Mouse (Mus musculus): Measurements from ENCODE around the gene Rimbp3.
"Not testable (repeated sequence)": the region's sequence is repeated elsewhere in the genome, so short reads cannot be mapped to it uniquely, and the experiment has no call there.

Rimbp3 gene

DNA sequence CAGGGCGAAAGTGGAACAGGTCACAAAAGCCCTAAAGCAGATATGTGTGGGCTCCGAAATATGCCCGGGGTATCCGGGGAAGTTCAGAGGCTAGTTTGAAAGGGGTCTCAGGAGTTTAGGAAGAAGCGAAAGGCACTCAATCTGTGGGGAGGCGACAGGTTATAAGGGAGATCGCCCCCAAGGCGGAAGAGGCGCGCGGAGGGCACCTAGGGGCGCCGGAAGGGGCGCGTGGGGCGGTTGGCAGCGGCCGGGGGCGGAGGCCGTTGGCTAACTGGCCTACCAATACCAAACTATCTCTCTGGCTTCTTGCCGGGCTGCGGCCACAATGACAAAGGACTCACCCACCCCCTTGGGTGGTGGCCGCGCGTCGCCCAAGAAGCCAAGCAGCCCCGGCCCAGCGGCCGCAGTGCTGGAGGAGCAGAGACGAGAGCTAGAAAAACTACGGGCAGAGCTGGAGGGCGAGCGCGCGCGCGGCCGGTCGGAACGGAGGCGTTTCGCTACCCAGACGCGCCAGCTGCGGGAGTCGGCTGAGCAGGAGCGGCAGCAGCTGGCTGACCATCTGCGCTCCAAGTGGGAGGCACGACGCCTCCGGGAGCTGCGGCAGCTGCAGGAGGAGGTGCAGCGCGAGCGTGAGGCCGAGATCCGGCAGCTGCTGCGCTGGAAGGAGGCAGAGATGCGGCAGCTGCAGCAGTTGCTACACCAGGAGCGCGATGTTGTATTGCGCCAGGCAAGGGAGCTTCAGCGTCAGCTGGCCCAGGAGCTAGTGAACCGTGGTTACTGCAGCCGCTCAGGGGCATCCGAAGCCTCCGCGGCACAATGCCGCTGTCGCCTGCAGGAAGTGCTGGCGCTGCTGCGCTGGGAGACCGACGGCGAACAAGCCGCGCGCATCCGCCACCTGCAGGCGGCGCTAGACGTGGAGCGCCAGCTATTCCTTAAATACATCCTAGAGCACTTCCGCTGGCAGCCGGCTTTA, at the start of gene Rimbp3:
Gene Rimbp3, plus strand, starts transcription at position 215 of the 973 bp plus-strand sequence.
- peak; percentile 97 for DNase-seq

DNA sequence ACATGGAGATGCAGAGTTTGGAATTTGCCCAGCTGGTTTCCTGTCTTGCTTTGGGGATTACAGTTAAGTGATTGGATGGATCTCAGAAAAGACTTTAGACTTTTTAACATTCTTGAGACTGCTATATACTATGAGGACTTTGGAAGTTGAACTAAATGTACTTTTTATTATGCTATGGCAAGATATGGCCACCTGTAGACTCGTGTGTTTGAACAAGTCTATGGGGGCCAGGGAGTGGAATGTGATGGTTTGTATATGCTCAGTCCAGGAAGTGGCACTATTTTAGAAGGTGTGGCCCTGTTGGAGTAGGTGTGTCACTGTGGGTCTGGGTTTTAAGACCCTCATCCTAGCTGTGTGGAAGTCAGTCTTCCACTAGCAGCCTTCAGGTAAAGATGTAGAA, 42.9 kb upstream of the Rimbp3 start:
- DNase-seq: not testable (repeated sequence)

DNA sequence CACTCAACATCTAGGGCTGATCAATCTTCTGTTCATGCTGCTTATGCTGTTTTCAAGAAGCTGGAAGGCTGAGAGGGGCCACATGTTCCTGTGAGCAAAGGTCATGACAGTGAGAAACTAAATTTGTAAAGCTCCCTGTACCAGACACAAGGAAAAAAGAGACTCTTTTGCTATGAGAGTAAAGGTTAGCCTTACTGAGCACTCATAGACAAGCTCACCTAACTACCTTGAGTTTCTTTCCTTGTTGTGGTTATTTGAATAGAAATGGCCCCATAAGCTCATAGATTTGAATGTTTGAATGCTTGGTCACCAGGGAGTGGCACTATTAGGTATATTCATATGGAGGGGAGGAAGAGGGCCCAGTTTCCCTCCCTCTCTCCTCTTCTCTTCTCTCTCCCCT, 41.2 kb upstream of the Rimbp3 start:
- no peak for DNase-seq

DNA sequence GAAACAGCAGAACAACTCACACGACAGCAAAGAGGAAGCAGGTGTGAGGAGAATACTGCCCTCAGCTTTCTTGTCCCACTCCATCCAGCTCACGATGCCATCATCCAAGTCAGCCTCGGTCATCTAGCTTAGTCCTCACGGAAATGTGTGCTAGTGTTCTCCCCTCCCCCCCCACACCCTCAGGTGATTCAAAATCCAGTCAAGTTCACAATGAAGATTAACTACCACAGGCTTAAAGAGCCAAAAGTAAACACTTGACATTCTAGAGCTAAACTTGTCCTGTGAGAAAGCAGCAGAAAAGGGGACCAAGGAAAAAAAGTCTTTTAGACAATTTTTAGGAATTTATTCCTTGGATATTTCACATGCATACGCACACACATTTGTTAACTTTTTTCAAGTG, 40.4 kb upstream of the Rimbp3 start:
- DNase-seq: no peak

- no peak for DNase-seq
Measured at GRCm38 (mm10) chr16:17175765-17176164, 32.6 kb upstream of the Rimbp3 start.

- DNase-seq: no peak
Measured at GRCm38 (mm10) chr16:17177623-17178170, 30.7 kb upstream of the Rimbp3 start.

- DNase-seq: no peak
Measured at GRCm38 (mm10) chr16:17179706-17180105, 28.7 kb upstream of the Rimbp3 start.

GRCm38 (mm10) chr16:17181382-17181781, 27.0 kb upstream of the Rimbp3 start:
- DNase-seq: peak; percentile 96

- no peak for DNase-seq
Measured at GRCm38 (mm10) chr16:17182136-17182535, 26.3 kb upstream of the Rimbp3 start.

DNA sequence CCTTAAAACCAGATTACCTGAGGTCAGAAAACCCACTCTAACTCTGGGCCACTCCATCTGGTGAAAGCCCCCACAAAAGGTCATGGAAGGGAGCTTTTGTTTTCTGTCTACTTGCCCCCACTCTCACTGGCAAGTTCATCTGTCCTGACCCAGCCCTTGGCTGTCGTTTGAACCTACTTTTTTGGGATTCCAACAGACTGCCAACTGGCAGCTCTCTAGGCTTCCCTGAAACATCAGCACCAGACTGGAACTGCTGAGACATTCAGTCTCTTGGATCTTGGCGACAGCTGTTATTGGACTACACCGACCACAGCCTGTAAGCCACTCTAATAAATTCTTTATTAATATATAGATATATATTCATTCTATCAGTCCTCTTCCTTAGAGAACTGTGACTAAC, 25.4 kb upstream of the Rimbp3 start:
- peak; percentile 86 for DNase-seq

DNA sequence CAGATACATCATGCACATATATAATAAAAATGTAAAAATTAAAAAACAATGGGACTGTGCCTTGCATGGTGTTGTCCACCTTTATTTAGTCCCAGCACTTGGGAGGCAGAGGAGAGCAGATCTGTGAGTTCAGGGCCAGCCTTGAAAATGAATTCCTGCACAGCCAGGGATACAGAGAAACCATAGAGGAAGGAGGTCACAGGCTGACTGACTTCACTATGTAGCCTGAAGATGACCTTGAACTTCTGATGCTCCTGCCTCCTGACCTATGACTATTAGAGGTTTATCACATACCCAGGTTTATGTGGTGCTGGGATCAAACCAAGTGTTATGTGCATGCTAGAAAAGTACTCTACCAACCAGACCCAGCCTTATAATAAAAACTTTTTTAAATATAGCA, 22.9 kb upstream of the Rimbp3 start:
- no peak for DNase-seq

DNA sequence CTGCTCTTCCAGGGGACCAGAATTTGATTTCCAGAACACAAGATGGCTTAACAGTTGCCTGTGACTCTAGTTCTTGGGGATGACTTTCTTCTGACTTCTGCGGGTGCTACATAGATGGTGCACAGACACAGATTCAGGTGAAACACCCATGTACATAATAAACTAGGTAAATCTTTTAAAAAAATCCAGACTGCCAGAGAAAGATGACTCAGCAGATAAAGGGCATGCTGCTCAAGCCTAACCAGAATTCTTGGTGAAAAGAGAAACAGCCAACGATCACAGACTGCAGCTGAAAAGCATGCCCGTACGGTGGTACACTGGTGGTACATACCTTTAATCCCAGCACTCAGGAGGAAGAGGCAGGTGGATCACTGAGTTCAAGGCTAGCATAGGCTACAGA, 14.6 kb upstream of the Rimbp3 start:
- no peak for DNase-seq

- peak; percentile 88 for DNase-seq
Measured at GRCm38 (mm10) chr16:17200121-17200952, 8.1 kb upstream of the Rimbp3 start.

DNA sequence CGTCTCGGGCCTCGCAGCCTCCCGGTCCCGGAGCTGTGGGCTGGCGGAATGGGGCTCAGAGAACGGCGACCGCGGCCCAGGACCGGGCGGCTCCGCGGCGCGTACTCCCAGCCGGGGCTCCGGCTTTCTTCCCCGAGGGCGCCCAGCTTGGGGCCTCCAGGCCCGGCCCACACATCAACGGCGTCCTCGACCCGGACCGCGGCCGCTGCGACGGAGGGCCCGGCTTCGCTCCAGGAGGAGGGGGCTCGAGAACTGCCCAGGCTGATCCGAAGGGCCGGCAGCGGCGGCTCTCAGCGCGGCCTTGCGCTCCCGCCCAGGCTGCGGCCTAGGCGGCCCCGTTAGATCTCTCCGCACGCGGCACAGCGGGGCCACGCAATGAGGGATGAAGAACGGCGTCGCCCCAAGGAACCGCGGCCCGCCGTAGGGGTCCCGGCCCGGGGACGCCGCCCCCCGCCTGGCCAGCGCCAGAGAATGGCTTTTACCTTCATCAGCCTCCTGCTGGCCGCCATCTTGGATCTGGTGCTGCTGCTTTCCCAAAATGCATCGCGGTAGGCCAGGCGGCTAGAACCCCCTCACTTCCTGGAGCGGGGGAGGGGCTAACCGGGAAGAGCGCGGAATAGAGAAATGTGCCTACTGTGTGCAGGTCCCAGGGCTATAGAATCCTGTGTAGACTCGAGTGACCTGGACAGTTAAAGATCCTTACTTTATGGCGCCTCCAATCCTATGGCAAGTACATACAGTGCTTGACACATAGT, 7.3 kb upstream of the Rimbp3 start:
- DNase-seq: peak; percentile 98

DNA sequence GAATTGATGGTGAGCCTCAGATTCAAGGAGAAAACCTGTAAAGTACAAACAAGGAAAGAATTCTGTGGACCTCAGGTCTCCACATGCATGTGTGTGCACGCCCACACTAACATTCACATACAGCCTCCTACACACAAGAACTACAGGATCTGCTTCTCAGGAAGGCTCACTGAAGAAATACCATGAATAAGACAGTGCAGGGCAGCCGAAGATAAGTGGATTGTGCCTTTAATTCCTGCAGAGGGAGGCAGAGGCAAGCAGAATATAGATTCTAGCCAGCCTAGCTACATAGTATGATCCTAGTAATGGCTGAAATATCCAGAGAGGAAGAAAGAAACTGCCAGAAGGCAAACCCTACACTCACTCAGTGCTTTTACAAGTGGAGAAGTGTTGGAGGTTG, 6.4 kb upstream of the Rimbp3 start:
- DNase-seq: no peak

DNA sequence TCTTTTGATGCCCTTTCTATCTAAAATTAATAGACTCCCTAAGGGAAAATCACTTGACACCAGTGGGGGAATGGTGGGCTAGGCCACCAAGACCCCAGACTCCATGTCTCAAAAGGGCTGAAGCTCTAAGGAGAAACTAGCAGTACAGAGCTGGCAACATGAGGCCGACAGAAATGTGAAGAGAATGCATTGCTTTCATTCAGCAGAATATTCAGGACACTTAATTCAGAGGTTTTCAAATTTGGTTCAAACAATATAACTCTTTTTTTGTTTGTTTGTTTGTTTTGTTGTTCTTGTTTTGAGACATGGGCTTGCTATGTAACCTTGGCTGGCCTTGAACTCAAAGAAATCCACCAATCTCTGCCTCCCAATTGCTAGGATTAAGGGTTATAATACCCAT, 5.9 kb upstream of the Rimbp3 start, which contains the start of gene Ube2l3:
Gene Ube2l3, minus strand, starts transcription at position 101 of the 400 bp plus-strand sequence.
- no peak for DNase-seq

- peak; percentile 89 for DNase-seq
Measured at GRCm38 (mm10) chr16:17204990-17205389, 3.4 kb upstream of the Rimbp3 start.

GRCm38 (mm10) chr16:17209404-17209960, 1.1 kb downstream of the Rimbp3 start:
- no peak for DNase-seq

- peak; percentile 98 for DNase-seq
Measured at GRCm38 (mm10) chr16:17209981-17210838, 1.8 kb downstream of the Rimbp3 start.

DNA sequence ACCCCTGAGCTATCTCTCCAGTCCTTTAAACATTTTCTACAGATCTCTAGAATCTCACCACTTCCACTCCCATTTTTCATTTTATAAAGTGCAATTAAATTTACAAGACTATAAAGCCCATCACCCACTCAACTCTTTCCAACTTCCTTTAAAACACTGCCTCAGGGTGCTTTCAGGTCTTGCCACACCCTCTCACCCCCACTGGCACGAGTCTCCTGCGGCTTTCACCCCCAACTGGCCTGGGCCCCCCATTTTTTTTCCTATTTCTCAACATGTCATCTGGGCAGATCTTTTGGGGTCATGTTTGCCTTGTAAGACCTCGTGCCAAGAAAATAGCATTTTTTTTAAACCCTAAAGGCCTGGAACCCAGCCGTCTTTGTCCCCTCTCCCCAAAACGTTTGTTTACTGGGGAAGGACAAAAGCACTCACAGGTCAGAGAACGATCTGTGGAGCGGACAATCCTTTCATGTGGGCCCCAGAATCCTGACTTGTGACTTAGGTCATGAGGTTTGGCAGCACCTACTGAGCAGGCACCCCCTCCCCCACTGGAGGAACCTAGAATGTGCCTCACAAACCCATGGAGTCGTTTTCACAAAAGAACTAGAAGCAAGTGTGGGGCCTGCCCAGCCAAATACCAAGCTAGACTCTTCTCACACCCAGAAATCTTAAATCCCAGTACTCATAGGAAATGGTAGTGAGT, 8.7 kb downstream of the Rimbp3 start:
- DNase-seq: no peak

Measured in heart, adult 11 months (tissue).